Mouse (Mus musculus): ENCODE measurements around the gene Plin3.

GRCm38 (mm10) chr17:56262645-56263094, 30.0 kb downstream of the Plin3 start:
- no peak for TF ChIP-seq GATA1 (IDR thresholded peaks at IDR 0.05; ENCODE audit: borderline replicate concordance, low read length)
- no peak for TF ChIP-seq FLI1 (IDR thresholded peaks at IDR 0.05; ENCODE audit: low read length)

All from megakaryocyte, embryonic 14.5 days (primary cell).